Mouse (Mus musculus): ENCODE data around the gene Cpsf6.

GRCm38 (mm10) chr10:117395801-117396200, 16.0 kb upstream of the Cpsf6 start:
- no peak for TF ChIP-seq POLR2A (IDR thresholded peaks at IDR 0.05; ENCODE audit: borderline replicate concordance, low read depth, low read length)
- no peak for TF ChIP-seq CTCF (IDR thresholded peaks at IDR 0.05; ENCODE audit: low read depth, low read length)

Measured in bone marrow macrophage, adult 2 months (primary cell).